Mouse (Mus musculus) left cerebral cortex, adult 2 months (tissue): ENCODE data around the gene Traf2. TPM values are rescaled to one million over a fixed set of nuclear protein-coding genes. Genes with fewer than 3 reads are reported as not detected.

ENCODE experiments used
- DNase-seq, 2 experiments: peaks; one replicate each; pipeline ENCODE4 v3.0.0; 2021 to 2022; ENCODE audit warnings: low spot score in 2 of 2, mixed read lengths in 1 of 2; ENCODE audit errors: extremely low spot score in 1 of 2
- H3K27ac ChIP-seq: fragments of 200-600 bp; 2 replicates; pipeline ENCODE4 v1.8.1; 2022
- H3K4me3 ChIP-seq: fragments of 200-600 bp; 2 replicates; pipeline ENCODE4 v1.8.1; 2022
- CTCF ChIP-seq: fragments of 200-600 bp; IDR thresholded peaks from 2 replicates; pipeline ENCODE4 v1.8.1; 2022; ENCODE audit warnings: antibody characterized with exemption, mild to moderate bottlenecking, moderate library complexity
- intact Hi-C: fragments of 180-260 bp; cut with DNase I; formaldehyde crosslinking; loops from one replicate; pipeline ENCODE4 v1.15.1; 2025
- total RNA-seq, 2 experiments: library from RNA; stranded (reverse); gene quantifications; 2 replicates each; pipeline ENCODE4 v1.2.3; 2021

The Traf2 gene
- total RNA-seq, 2 experiments from 2014 or later, result 10.4 to 11.0 TPM

GRCm38 (mm10) chr2:25534866-25535182, 11.9 kb downstream of the Traf2 start:
- no peak for TF ChIP-seq CTCF
- DNase-seq, result no peak
- no peak overlapping the region for H3K4me3 ChIP-seq
- no peak overlapping the region for H3K27ac ChIP-seq
- intact Hi-C loops, result no loop called here

GRCm38 (mm10) chr2:25534178-25534865, 12.4 kb downstream of the Traf2 start:
- DNase-seq, result peak in 1 of 2 experiments; percentile 39
- TF ChIP-seq CTCF, result no peak
- intact Hi-C loops, result no loop called here
- Histone ChIP-seq H3K4me3 (no peak overlapping the region), H3K27ac (no peak overlapping the region)

DNA sequence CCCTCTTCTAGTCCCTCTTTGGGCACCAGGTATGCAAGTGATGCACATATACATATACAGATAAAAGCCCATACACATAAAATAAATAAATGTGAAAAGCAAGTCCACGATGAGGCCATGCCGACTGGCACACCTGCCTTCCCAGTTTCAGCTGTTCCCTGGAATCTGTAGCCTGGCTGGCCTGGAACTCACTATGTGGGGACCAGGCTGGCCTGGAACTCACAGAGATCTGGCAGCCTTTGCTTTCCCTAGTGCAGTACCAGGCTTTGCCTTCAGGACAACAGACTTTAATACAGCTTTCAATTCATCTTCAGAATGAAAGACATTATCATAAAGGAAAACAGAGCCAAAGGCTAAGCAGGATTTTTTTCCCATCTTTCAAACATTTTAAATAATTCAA, 13.0 kb downstream of the Traf2 start:
- no peak for TF ChIP-seq CTCF
- no peak for DNase-seq
- Histone ChIP-seq H3K4me3 (no peak overlapping the region), H3K27ac (no peak overlapping the region)
- intact Hi-C loops, result no loop called here

DNA sequence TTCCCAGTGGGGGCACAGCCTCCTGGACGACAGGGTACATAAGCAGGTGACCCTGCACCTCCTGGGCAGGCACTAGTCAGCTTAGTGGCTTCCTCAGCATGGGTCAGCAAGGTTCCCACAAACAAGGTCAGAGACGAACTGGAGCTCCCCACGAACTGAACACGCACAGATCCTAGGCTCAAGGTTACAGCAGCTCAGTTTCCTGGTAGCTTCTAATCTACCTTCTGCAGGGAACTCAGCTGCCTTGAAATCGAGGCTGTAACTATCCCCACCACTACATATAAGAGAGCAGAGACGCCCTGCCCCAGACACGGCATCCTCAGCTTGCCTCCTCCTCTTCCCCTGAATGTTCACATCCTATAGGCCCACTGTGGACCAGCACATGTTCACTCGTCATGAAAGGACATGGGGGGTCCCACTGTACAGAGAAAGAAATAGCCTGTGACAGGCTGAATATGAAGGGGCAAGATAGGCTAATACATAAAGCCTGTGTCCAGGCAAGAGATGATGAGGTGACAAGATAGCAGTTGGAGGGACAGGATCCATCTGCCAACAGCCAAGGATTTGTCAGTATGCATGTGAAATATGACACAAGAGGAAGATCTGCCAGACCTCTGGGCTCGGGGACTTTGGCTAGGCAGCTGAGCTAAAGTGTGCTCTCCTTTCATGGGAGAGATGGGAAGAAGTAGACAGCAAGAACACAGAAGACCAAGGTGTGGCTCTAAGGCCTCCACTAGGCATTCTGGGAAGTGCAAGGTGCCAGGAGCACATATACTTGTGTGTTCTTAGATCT, 20.0 kb downstream of the Traf2 start:
- TF ChIP-seq CTCF, result no peak
- no peak for DNase-seq
- Histone ChIP-seq H3K27ac (no peak overlapping the region), H3K4me3 (no peak overlapping the region)
- intact Hi-C loops, result no loop called here

GRCm38 (mm10) chr2:25509912-25510311, 36.8 kb downstream of the Traf2 start:
- TF ChIP-seq CTCF, result peak; percentile 32
- DNase-seq, result no peak
- H3K27ac ChIP-seq, result no peak overlapping the region
- intact Hi-C loops, result loop anchor here (5.0 kb wide), 1 partner anchor 32 kb away; no protein-coding TSS in a partner anchor
- H3K4me3 ChIP-seq, result no peak overlapping the region

DNA sequence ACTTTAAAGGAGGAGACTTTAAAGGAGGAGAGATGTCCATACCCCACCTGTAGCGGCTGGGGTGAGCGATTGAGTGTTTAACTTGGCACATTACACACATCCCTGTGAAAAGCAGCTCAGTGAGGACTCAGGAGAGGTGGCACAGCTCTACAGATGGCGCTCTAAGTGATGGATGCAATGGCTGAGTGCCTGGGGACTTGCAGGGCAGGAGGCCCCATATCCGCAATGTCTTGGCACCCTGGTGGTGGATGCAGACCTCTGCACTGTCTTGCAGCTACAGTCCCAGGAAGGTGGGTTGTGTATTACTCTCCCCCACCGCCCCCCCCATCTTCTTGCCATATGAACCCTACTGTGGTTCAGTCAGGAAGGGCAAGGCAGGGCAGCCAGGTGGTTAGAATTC, 39.8 kb downstream of the Traf2 start:
- H3K27ac ChIP-seq, result no peak overlapping the region
- DNase-seq, result no peak
- TF ChIP-seq CTCF, result peak; percentile 10
- no peak overlapping the region for H3K4me3 ChIP-seq
- intact Hi-C loops, result loop anchor here (5.0 kb wide), 1 partner anchor 35 kb away; no protein-coding TSS in a partner anchor

GRCm38 (mm10) chr2:25505860-25506259, 40.9 kb downstream of the Traf2 start:
- intact Hi-C loops, result loop anchor here (5.0 kb wide), 1 partner anchor 36 kb away; no protein-coding TSS in a partner anchor
- no peak for DNase-seq
- no peak for TF ChIP-seq CTCF
- H3K4me3 ChIP-seq, result no peak overlapping the region
- no peak overlapping the region for H3K27ac ChIP-seq

GRCm38 (mm10) chr2:25505000-25505399, 41.7 kb downstream of the Traf2 start:
- no peak for DNase-seq
- Histone ChIP-seq H3K4me3 (no peak overlapping the region), H3K27ac (no peak overlapping the region)
- intact Hi-C loops, result loop anchor here (5.0 kb wide), 1 partner anchor 37 kb away; no protein-coding TSS in a partner anchor
- no peak for TF ChIP-seq CTCF

GRCm38 (mm10) chr2:25504538-25504937, 42.2 kb downstream of the Traf2 start:
- Histone ChIP-seq H3K27ac (no peak overlapping the region), H3K4me3 (no peak overlapping the region)
- DNase-seq, result no peak
- no peak for TF ChIP-seq CTCF
- intact Hi-C loops, result no loop called here

- no peak for DNase-seq
- TF ChIP-seq CTCF, result no peak
- H3K4me3 ChIP-seq, result no peak overlapping the region
- no peak overlapping the region for H3K27ac ChIP-seq
- intact Hi-C loops, result no loop called here
These were observed 44.0 kb downstream of the Traf2 start for GRCm38 (mm10) chr2:25502726-25503125.

GRCm38 (mm10) chr2:25501593-25502486, 44.9 kb downstream of the Traf2 start, which contains the start of gene C8g:
Gene C8g (minus strand): TSS chr2:25501719.
- Histone ChIP-seq H3K27ac (peak within 1 kb of the TSS; percentile 92), H3K4me3 (peak within 1 kb of the TSS; percentile 76)
- no peak for DNase-seq
- no peak; the same call in 1 of the 2 replicates for TF ChIP-seq CTCF
- intact Hi-C loops, result loop anchor here (2.0 kb wide), 2 partner anchors 41 to 73 kb away; partner anchors contain the start of genes Abca2 and Paxx
